Mouse (Mus musculus) small intestine, adult 2 months (tissue): Measurements from ENCODE around the gene Olfm1. TPM values are rescaled to one million over a fixed set of nuclear protein-coding genes. Genes with fewer than 3 reads are reported as not detected.

Source experiments
- H3K27ac ChIP-seq: fragments of 200-500 bp; 2 replicates; pipeline ENCODE4 v1.5.1; 2012; ENCODE audit warnings: low read depth, low read length, control low read depth, inconsistent platforms; ENCODE audit not compliant: insufficient read depth
- H3K27me3 ChIP-seq: fragments of 200-500 bp; 2 replicates; pipeline ENCODE4 v1.6.1; 2012; ENCODE audit warnings: mild to moderate bottlenecking, moderate library complexity, low read length, inconsistent platforms; ENCODE audit not compliant: control insufficient read depth, insufficient read depth
- H3K36me3 ChIP-seq: fragments of 200-500 bp; 2 replicates; pipeline ENCODE4 v1.6.1; 2012; ENCODE audit warnings: mild to moderate bottlenecking, low read length, control low read depth, inconsistent platforms; ENCODE audit not compliant: control insufficient read depth, insufficient read depth
- H3K4me1 ChIP-seq: fragments of 200-500 bp; 2 replicates; pipeline ENCODE4 v1.6.1; 2012; ENCODE audit warnings: low read length, inconsistent platforms, mixed read lengths; ENCODE audit not compliant: control insufficient read depth, insufficient read depth, insufficient read length
- H3K4me3 ChIP-seq: fragments of 200-500 bp; 2 replicates; pipeline ENCODE4 v1.5.1; 2012; ENCODE audit warnings: low read depth, mild to moderate bottlenecking, control low read depth, inconsistent platforms, low read length, moderate library complexity
- CTCF ChIP-seq: fragments of 200-500 bp; IDR thresholded peaks from 2 replicates; pipeline ENCODE4 v1.5.1; 2012; ENCODE audit warnings: low read depth, mild to moderate bottlenecking, control low read depth, inconsistent platforms, low read length, moderate library complexity, mixed read lengths; ENCODE audit not compliant: insufficient replicate concordance, insufficient read length; ENCODE audit errors: extremely low read depth
- POLR2A ChIP-seq: fragments of 200-500 bp; IDR thresholded peaks from 2 replicates; pipeline ENCODE4 v1.6.1; 2012; ENCODE audit warnings: low read depth, mild to moderate bottlenecking, control low read depth, inconsistent platforms, low read length, moderate library complexity
- WGBS: fragments of 180-500 bp; shearing (Covaris S2); methylation state at CpG from one replicate; pipeline ENCODE4 v1.1.7; 2018; 5-methylcytosine and 5-hydroxymethylcytosine counted together
- polyA plus RNA-seq: library from polyadenylated mRNA; depleted of rRNA; stranded (reverse); fragments of >200 nt; gene quantifications from 2 replicates; pipeline ENCODE4 v1.2.3, GENCODE M21; 2012

Gene Olfm1
- polyA plus RNA-seq, 1 experiment = 8.9 TPM

DNA sequence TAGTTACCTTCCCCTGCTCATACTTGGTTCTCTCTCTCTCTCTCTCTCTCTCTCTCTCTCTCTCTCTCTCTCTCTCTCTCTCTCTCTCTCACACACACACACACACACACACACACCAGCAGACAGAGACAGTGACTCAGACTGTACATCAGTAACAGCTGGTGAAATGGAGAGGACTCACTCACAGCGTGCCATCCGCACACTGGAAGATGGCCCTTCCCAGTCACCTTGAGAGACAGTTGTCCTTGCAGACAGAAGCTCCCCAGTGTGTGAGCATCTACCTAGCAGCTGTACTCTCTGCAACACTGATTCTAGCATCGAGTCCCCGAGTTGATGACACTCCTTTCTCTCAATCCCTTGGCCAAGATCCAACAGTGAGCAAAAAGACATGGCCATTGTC is 35.6 kb downstream of the Olfm1 start:
- Histone ChIP-seq H3K27me3 (no peaks in the 10 kb centered on the region), H3K4me3 (no peak overlapping the region), H3K27ac (no peak overlapping the region), H3K36me3 (no peaks in the 10 kb centered on the region), H3K4me1 (no peaks in the 10 kb centered on the region)
- TF ChIP-seq POLR2A (no peak), CTCF (no peak)
- 78% methylated on average over 4 of the region's 4 CpGs for WGBS

GRCm38 (mm10) chr2:28235129-28235528 is 42.3 kb downstream of the Olfm1 start:
- H3K27ac ChIP-seq = no peak overlapping the region
- no peaks in the 10 kb centered on the region for H3K4me1 ChIP-seq
- 79% methylated on average over 4 of the region's 4 CpGs for whole genome bisulfite sequencing
- no peak overlapping the region for H3K4me3 ChIP-seq
- H3K27me3 ChIP-seq = no peaks in the 10 kb centered on the region
- TF ChIP-seq CTCF (no peak), POLR2A (no peak)
- H3K36me3 ChIP-seq = no peaks in the 10 kb centered on the region

DNA sequence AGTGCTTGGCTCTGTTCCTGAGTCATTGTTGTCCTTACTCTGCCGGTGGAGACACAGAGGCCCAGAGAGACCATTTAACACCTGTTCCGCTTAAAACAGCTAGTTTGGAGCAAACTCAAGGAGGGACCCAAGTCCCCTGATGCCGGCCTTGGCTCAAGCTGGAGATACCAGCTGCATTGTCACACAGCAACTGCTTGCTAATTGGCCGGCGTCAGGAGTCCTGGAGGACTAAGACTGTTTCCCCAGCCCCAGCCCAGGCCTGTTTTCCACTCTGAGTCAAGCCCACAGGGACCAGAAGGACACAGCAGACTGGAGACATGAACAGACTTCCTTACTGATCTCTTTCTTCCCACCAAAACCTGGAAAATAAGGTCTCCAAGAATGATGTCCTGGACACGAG is 43.7 kb downstream of the Olfm1 start:
- no peaks in the 10 kb centered on the region for H3K27me3 ChIP-seq
- TF ChIP-seq CTCF (no peak), POLR2A (no peak)
- no peak overlapping the region for H3K27ac ChIP-seq
- WGBS = 69% methylated on average over 6 of the region's 6 CpGs
- no peaks in the 10 kb centered on the region for H3K36me3 ChIP-seq
- H3K4me3 ChIP-seq = no peak overlapping the region
- no peaks in the 10 kb centered on the region for H3K4me1 ChIP-seq

DNA sequence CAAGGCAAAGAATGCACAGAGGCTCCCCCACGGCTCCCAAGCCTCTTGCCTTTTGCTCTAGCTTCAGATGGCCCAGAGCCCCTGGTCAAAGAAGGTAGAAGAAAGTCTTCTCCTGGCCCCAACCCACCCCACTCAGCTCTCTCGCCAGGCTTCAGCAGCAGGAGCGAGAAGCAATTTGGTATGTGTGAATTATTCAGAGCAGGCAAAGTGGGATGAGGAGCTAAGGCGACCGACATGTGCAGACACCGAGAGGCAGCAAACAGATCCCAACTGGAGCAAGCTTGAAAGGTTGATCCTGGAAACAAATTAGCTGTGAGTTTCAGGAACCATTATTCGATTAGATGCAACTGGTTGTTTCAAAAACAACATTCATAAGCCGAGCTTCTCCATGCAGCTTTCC is 46.8 kb downstream of the Olfm1 start:
- Histone ChIP-seq H3K36me3 (no peaks in the 10 kb centered on the region), H3K4me1 (no peaks in the 10 kb centered on the region), H3K27ac (no peak overlapping the region), H3K4me3 (no peak overlapping the region), H3K27me3 (no peaks in the 10 kb centered on the region)
- WGBS = 82% methylated on average over 8 of the region's 8 CpGs
- no peak for TF ChIP-seq POLR2A
- TF ChIP-seq CTCF = no peak

GRCm38 (mm10) chr2:28240920-28241319 is 48.1 kb downstream of the Olfm1 start:
- no peaks in the 10 kb centered on the region for H3K36me3 ChIP-seq
- no peaks in the 10 kb centered on the region for H3K4me1 ChIP-seq
- no peaks in the 10 kb centered on the region for H3K27me3 ChIP-seq
- no peak overlapping the region for H3K4me3 ChIP-seq
- no peak overlapping the region for H3K27ac ChIP-seq
- TF ChIP-seq POLR2A = no peak
- no peak for TF ChIP-seq CTCF
- WGBS = 62% methylated on average over 3 of the region's 3 CpGs

DNA sequence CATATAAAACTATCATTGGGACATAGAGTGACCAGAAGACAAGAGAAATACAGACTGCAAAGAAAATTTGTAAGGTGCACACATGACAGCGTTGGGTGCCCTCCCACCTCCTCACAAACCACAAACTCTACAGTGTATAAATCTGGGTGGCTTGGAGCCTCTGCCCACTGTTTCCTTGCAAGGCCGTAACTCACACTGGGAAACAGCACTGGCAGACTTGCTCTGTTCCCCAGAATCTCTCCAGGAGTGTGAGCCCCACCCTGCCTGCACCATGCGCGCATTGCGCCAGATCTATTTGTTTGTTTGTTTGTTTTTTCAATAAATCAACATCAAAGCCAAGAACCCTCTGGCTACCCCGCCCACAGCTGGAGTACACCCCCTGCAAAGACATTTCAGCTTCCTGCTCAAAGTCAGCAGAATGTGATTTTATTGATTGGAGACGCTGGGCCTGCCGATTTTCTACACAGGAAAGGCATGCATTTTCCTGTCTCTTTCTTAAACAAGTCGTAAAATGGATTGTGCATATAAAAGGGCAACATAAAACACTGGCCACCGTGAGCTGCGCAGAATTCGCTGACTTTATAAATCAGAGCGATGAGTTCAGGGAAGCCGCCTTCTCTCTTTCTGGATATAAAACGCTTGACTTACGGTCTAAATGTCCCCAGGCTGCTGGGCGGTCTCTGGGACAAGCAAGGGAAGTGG is 48.9 kb downstream of the Olfm1 start:
- Histone ChIP-seq H3K27me3 (no peaks in the 10 kb centered on the region), H3K36me3 (no peaks in the 10 kb centered on the region), H3K27ac (no peak overlapping the region), H3K4me1 (no peaks in the 10 kb centered on the region), H3K4me3 (no peak overlapping the region)
- 52% methylated on average over 17 of the region's 17 CpGs for WGBS
- TF ChIP-seq CTCF (no peak), POLR2A (no peak)

GRCm38 (mm10) chr2:28242222-28242543 is 49.4 kb downstream of the Olfm1 start:
- Histone ChIP-seq H3K4me1 (no peaks in the 10 kb centered on the region), H3K27ac (no peak overlapping the region)
- no peak for TF ChIP-seq POLR2A
- TF ChIP-seq CTCF = no peak

More at GRCm38 (mm10) chr2:28242222-28242543, 49.4 kb downstream of the Olfm1 start:
- Histone ChIP-seq H3K36me3 (no peaks in the 10 kb centered on the region), H3K27me3 (no peaks in the 10 kb centered on the region), H3K4me3 (no peak overlapping the region)
- WGBS = 52% methylated on average over 5 of the region's 5 CpGs
